Mouse (Mus musculus) cerebellum, adult 8-10 months (tissue): ENCODE results near the gene Tulp4.
"Not testable (repeated sequence)": the region's sequence is repeated elsewhere in the genome, so short reads cannot be mapped to it uniquely, and the experiment has no call there.

Source experiments
- DNase-seq: peaks from one replicate; pipeline ENCODE4 v3.0.0; 2022

Tulp4 gene

DNA sequence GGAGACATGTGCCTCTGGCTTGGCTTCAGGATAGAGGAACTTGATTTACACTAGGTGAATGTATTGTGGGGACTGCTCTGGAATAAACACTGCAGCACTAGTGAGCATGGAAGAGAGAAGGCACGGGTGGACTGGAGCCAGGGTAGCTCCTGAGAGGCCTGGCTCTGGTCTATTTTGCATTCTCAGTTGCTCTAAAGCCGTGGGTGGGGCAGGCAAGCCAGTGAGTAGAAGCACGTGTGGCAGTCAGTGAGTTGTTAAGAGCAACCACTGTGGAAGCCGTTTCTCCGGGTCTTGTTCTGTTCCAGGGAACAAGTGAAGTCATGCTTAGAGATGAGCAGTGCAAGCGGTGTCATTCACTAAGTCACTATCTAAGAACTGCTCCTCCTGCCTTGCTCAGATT lies 86.0 kb downstream of the Tulp4 start:
- no peak for DNase-seq

DNA sequence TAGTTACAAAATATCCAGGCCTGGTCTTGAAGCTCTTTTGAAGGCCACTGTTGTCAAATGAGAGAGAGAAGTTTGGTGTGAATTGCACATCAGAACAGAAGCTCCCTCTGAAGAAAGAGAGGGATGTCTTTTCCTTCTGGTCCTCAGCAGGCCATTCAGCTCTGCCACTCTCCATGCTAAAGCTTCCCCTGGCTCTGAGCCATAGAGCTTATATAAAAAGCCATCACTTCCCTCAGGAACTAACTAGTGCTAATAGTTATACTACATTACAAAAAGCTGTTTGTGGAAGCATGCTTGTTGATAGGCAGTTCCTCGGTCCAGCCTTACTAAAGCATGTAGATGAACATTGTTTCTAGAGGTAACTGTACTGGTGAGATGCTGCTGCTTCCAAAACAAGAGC lies 89.2 kb downstream of the Tulp4 start:
- DNase-seq = peak; percentile 30

DNA sequence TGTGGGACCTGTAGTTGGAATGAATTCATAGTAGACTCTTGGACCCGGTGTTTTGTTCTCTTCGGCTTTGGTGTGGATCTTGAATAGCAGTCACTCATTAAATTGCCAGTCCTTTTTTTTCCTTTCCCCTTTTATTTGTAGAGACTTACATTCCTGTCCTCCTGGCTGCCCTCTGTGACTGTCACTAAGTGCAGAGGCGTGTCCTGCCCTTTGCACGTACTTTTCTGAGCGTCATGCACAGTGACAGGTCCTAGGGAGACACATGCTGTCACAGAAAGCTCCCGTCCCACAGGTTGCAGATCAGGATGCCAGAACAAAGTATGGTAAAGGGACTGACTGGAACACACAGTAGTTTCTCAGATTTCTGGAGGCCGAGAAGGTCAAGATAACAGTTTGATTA lies 91.3 kb downstream of the Tulp4 start:
- DNase-seq = no peak

DNA sequence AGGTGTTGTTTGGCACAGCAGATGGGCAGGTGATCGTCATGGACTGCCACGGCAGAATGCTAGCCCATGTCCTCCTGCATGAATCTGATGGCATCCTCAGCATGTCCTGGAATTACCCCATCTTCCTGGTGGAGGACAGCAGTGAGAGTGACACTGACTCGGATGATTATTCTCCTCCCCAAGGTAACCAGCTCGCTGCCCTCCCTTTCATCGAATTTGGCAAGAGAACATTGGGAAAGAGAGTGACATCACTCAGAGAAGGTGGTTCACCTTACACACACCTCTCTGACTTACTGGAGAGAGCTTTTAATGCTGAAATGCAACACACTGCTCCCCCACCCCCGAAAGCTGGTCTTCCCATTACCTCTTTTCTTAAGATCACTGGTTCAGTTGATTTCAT lies 92.4 kb downstream of the Tulp4 start:
- DNase-seq = no peak

DNA sequence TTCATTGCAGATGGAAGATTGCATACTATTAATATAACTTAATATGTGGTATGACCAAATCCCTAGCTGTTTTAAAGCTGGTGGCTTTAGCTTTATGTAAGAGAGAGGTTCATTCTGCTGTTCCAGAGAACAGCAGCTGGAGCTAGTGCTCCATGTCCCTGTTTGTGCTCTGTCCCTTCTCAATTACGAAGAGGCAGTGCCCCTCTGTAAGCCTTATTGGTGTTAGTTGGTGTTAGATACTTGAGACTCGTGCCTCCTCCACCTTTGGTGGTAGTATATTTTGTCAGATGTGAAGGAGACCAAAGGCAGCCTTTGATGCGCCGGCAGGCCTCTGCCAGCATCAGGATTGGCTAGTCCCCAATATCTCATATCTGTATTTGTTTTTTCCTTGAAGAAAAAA lies 92.9 kb downstream of the Tulp4 start:
- DNase-seq = no peak

DNA sequence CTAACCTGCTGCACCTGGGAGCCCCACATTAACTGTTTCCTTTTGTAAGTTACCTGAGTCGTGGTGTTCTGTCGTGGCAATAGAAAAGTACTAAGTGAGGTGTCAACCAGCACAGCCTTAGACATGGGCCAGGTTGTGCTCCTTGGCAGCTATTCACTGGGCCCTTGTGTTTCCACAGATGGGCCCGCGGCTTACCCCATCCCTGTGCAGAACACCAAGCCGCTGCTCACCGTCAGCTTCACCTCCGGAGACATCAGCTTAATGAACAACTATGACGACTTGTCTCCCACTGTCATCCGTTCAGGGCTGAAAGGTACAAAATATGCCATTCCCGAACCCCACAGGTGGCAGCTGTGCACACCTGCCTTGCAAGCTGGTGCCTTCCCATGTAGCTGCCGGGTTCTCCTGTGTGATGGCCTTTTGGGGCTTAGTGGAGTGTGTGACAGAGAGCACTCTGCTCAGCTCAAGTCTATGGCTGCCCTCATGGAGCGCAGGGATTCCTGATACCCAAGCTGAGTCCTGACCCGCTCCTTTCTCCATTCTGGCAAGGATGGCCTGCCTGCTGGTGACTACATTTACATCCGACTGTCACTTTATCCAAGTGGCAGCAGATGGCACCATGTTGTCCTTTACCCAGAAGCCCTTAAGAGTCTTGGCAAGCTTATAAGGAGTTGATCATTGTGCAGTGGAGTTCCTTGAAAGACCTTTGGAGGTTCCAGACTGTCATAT lies 95.4 kb downstream of the Tulp4 start:
- peak; percentile 73 for DNase-seq

DNA sequence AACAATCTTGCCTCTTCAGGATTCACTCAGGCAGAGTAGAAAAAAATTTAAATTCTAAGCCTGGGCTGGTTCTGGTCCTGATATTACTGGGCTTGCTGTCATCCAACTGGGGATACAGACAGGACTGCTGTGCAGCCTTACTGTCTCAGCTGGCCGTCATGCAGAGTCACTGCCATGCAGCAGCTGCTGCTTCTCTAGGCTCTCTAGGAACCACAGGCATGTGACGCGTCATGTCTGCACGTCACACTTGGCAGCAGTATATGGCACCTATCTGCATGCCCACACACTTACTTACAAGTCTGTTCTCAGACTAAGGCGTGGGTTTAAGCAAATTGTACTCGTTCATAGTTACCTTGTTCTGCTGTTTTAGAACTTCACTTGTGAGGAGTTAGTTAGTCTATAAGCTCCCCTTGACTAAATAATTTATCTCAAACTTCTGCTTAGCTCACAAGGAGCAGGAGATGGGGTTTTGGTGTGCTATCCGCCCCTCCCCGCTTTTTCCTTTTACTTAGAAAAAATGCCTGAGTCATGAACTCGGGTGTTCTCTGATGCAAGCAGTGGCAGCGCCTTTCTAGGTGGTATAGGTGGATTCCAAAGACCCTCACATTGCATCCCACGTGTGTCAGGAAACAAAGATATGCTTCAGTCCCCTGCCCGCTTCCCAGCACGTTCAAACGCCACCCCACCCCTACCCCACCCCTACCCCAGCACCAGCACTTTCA lies 96.3 kb downstream of the Tulp4 start:
- DNase-seq = no peak

DNA sequence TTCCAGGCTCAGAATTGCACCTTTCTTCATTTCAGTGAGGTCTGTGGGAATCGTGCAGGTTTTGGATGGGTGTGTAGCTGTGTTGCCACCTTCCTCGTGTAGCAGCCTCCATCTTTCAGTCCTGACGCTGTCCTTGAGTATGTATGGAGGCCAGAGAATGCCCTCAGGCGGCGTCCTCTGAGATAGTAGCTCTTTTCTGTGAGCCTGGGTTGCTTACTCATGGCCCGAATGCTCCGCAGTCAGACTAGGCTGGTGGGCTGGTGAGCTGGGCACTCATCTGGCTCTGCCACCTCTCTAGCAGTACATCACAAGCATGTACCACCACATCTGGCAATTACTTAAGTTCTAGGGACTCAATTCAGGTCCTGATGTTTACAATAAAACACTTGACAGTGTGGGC lies 96.9 kb downstream of the Tulp4 start:
- no peak for DNase-seq

DNA sequence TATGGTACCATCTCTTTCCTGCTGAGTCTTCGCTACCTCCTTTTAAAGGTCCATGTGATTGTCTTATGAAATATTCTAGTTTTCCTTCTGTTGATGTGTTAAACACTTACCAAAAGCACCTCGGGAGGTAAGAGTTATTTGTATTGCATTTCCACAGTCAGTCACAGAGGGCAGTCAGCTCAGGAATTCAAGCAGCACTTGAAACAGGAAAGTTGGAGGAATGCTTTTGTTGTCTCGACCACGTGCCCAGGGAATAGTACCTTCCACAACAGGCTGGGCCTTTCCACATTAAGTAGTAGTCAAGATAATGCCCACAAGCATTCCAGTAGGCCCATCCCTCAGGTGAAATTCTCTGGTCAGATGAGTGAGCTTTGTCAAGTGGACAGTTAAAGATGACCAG lies 97.6 kb downstream of the Tulp4 start:
- no peak for DNase-seq

DNA sequence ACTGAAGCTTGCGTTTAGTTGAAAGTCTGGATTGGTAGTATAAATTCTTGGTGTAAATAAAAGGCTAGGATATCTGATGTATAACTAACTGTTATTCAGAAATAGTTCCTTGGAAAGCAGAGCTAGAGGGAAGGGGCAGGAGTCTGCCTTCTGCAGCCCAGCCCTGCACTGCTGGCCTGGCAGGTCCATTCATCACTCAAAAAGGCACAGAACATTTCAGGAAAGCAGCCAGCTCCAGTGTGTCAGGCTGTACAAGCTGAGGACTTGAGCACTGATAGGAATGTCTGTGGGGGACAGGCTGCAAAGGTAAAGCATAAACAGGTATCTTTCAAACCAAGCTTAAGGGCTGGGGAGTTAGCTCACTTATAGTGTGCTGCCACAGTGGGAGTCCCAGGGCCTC lies 105.5 kb downstream of the Tulp4 start:
- no peak for DNase-seq

DNA sequence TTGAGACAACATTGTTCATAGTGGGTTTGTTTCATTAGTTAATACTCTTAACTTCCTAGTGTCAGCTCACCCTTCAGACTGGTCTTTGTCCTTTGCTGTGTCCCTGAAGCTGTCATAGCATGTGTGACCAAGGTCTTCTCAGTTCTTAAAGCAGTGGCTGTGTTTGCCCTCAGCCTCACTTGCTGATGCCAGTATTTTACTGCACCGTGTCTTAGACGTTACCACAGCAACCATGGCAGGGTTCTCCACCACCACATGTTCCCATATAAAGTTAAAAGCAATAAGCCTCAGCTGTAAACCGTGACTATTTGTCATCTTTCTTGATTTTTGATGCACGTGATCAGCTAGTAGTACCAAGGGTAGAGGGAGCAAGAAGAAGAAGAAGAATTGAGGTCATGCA lies 109.4 kb downstream of the Tulp4 start:
- no peak for DNase-seq

DNA sequence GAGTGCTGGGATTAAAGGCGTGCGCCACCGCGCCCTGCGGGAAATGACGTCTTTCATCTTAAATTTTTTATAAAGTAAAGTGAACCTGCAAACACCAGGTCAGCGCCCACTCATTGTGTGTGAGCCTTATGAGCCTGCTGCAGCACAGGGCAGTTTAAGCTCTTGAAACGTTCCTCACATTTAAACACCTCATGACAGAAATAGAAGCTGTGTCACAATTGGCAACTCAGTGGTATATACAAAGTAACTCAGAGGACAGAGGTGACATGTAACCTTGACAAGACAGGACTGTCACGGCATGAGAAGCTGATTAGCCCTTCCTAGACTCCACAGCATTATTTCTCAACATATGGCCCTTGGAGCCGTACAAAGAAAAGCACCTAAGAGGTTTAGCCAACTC lies 110.3 kb downstream of the Tulp4 start:
- DNase-seq = no peak

DNA sequence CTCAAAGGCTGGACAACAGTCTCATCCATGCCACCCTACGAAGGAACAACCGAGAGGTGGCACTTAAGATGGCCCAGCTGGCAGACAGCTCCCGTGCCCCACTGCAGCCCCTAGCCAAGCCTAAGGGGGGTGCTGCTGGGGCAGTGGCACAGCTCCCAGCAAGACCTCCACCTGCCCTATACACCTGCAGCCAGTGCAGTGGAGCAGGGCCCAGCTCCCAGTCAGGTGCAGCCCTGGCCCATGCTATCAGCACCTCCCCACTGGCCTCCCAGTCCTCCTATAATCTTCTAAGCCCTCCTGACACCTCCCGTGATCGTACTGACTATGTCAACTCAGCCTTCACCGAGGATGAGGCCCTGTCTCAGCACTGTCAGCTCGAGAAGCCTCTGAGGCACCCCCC lies 126.4 kb downstream of the Tulp4 start:
- DNase-seq = not testable (repeated sequence)

DNA sequence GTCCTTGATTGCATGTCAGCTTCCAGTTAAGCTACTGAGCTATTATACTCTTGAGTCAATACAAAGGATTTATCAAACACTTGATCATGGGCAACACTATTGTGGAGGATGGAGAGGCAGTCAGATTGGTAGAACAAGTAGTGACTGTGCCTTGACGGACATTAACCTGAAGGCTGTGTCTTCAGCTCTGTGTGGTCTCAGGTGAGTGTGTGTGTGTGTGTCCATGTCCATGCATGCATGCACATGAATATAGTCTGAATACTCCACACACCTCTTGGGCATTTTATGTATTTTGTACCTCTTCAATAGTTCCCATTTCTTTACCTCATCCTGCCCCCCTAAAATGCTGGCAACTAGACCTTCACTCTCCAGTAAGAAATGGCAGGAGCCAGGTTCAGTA lies 145.1 kb downstream of the Tulp4 start:
- not testable (repeated sequence) for DNase-seq

DNA sequence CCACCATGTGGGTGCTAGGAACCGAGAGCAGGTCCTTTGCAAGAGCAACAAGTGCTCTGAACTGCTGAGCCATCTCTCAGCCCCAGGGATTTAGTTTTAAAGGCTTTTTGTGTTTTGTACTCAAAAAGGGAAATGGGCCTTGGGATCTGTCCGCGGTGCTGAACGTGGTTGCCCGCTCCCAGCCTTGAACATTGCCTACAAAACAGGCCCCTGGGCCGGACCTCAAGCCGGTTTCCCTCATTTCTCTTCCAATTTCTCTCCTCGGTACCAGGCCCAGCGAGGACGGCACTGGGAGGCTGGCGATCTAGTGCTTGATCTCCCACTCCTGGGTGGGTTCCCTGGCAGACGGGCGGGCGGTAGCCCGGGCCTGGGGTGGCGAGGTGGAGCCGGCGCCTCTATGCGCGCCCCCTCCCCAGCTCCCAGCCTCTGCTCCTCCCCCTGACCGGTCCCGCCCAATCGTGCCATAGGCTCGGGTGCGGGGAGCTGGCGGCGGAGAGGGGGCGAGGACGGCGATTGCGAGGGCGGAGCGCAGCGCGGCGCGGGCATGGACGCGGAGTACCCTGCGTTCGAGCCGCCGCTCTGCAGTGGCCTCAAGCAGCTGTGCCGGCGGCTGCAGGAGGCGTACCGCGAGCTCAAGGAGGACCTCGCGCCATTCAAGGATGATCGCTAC lies 150.3 kb downstream of the Tulp4 start, which contains the start of gene Tmem181a:
Gene Tmem181a, plus strand, starts transcription at position 461 of the 670 bp plus-strand sequence.
- not testable (repeated sequence) for DNase-seq

DNA sequence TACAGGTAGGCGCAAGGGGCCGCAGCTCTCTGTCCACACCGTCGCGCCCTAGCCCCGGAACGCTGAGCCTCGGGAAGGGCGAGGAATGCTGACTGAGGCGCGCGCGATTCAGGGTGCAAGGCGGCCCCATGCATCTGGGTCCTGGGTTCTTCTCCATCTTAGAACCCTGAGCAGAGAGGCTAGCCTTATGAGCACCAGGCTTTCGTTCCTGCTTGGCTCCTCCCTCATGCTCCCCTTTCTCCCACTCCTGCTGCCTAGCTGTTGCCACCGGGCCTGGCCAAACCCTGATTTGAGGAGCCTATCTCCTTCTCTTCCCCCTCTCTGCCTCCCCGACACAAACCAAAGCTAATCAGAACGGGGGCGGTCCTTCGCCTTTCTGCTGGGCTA lies 150.8 kb downstream of the Tulp4 start:
- peak; percentile 80 for DNase-seq

DNA sequence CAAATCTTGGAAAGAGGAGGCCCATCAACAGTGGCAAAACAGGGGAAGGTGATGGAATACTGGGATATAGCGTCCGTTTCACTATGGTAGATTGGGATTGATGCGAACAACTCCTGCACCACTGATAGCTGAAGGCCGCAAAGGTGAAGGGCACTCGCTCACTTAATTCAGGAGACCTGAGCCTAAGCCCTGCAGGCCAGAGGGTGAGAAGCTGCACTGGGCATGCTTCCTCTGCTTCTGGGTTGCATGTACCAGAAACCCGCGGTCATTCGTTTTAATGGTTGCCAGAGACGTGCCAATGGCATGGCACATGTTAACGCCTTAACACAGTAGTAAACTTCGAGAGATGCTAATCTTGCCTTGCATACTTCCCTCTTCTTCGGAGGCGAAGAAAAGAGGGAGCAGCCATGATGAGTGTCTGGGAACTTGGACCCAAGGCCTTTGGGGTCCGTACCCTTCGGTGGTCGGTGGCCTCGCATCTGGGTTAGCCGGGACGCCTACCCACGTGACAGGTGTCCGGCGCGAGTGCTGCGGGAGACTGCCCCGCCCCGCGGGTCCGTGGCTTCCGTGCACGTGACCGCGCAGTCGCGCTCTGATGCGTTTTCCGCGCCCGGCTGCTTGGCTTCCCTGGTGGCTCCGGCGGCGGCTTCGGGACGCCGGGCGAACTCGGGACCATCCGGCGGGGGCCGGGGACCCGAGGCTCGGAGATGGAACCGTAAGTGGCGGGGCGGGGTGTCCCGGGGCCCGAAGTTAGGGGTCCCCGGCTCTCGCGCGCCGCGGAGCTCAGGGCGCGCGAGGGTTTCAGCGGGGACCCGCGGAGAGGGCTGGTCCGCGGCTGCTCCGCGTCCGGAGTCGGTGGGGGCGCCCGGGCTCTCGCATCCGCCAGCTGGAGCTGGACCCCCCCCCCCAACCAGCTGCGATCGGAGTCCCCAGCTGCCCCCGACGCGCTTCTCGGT lies 163.9 kb downstream of the Tulp4 start:
- DNase-seq = peak; percentile 38

DNA sequence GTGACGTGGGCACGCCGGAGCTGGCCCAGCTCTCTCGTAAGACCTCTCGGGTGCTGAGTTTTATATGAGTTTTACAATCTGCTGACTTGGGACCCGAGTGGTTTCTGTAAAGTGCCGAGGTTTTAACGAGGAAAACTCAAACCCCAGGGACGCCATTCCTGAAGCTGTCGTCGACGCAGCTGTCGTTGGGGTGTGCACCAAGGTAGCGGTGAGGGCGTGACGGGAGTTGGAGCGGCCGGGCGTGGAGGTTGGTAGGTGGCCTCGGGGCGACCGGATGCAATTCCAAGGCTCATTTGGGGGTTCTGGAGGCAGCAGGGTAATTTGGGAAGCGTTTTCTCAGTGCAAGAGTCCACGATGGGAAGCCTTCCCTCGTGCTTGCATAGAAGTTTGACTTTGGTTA lies 164.6 kb downstream of the Tulp4 start:
- DNase-seq = not testable (repeated sequence)

DNA sequence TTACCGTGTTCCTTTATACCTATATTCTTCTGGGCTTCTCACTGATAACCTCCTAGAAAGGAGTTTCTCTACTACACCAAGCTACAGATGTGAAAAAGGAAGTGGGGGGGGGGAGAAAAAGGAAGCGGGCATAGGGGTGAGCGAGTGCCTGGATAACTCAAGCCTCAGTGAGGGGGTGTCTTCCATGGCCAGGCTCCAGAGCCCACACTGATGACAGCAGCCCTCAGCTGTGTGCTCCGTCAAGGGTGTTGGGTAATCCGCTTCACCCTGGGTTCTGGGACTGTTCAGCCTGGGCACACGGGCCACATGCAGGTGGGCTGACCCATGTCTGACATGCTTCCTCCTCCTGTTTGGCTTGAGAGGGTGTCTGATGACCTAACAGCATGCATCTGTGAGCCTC lies 165.7 kb downstream of the Tulp4 start:
- not testable (repeated sequence) for DNase-seq

DNA sequence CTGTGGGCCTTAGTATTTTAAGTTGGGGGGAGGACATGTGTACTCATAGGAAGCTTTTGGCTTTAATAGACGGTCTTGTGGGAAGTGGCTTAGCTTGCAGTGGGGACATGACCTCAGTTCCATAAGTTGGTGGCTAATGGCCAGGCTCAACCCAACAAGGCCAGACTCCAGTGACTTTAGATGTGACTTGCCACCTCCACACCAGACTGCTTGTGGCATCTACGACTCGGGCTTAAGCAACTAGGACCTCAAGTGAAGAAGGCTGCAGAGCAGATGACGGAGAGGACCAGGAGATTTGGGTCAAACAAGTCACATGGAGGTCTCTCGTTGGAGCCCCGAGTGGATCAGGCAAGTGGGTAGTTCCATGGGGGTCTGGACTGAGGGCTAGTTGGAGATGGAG lies 168.5 kb downstream of the Tulp4 start:
- not testable (repeated sequence) for DNase-seq

DNA sequence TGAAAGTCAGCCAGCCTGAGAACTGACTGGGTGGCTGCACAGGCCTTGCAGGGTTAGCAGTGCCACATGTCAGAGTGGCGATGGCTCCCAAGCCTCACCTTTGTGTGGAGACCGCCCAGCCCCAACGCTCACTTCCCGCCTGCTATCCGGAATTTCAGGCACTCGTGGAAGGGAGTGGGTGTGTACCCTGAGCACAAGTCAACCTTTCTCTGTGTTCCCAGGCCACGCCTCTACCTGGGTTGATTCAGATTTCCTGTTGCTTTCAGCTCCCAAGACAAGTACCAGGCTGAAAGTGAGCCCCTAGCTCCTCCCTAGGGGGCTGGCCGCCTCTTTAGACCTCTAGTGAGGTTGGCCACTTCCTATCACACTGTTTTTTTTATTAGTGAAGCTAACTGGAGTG lies 173.0 kb downstream of the Tulp4 start:
- DNase-seq = not testable (repeated sequence)

DNA sequence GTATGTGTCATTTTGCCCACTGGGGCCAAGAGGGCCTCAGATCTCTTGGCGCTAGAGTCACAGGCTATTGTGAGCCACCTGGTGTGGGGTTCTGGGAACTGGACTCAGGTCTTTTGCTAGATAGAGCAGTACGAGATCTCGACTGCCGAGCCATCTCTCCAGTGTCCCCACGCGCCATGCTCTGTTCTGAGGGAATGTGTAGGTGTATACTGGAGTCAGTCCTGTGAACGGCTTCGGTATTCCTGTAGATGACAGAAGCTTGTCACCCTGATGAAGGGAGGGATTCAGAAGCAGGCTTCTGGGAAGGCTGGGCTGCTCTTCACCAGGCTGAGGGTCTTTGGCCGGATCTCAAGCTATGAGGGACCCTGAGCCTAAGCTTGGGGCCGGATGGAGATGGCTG lies 173.5 kb downstream of the Tulp4 start:
- not testable (repeated sequence) for DNase-seq

DNA sequence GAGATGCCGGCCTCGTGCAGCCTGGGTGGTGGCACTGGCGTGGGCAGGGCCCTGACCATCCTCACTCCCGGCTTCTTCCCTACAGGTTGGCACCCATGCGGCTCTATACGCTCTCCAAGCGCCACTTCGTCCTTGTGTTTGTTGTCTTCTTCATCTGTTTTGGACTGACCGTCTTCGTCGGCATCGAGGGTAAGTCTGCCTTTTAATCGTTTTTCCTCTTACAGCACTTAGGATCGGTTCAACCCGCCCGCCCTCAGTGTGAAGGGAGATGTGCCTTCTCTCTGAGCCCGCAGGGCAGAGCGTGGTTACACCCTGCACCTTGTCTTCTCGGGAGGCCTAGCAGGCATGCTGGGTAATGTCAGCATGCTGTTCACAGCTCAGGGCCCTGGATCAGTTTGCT lies 174.3 kb downstream of the Tulp4 start:
- not testable (repeated sequence) for DNase-seq
